Mouse (Mus musculus) central nervous system, embryonic 11.5 days (tissue): ENCODE data around the gene Prl2c1. TPM values are rescaled to one million over a fixed set of nuclear protein-coding genes. Genes with fewer than 3 reads are reported as not detected.

ENCODE experiments used
- polyA plus RNA-seq: library from polyadenylated mRNA; depleted of rRNA; stranded (reverse); fragments of >200 nt; gene quantifications from 2 replicates; pipeline ENCODE4 v1.2.3, GENCODE M21; 2012; rRNA removed

Gene Prl2c1
- not detected in 2 replicates for polyA plus RNA-seq

GRCm38 (mm10) chr13:27849042-27849441, at the start of gene Prl2c1:
Gene Prl2c1, plus strand, starts transcription at chr13:27849342.

GRCm38 (mm10) chr13:27801354-27801753, 47.8 kb upstream of the Prl2c1 start, which contains the start of gene Prl2a1:
Gene Prl2a1, plus strand, starts transcription at chr13:27801654.

Other genes with a start within 250 kb of the Prl2c1 start
- not detected in 2 replicates for gene Prl7b1, start 238.8 kb upstream of the Prl2c1 start, polyA plus RNA-seq
- not detected in 2 replicates for gene Prl7a1, start 206.8 kb upstream of the Prl2c1 start, polyA plus RNA-seq
- gene Prl7a2, start 181.3 kb upstream of the Prl2c1 start, polyA plus RNA-seq, result 0.25 TPM in 1 of 2 replicates, not detected in the other
- 0.06 TPM in 1 of 2 replicates, not detected in the other for gene Prl7d1, start 132.6 kb upstream of the Prl2c1 start, polyA plus RNA-seq
- gene Prl7c1, start 68.5 kb upstream of the Prl2c1 start, polyA plus RNA-seq, result not detected in 2 replicates
- not detected in 2 replicates for gene Prl2a1, start 47.7 kb upstream of the Prl2c1 start, polyA plus RNA-seq
- not detected in 2 replicates for gene Prl4a1, start 166.9 kb downstream of the Prl2c1 start, polyA plus RNA-seq